In the genomic region with DNA sequence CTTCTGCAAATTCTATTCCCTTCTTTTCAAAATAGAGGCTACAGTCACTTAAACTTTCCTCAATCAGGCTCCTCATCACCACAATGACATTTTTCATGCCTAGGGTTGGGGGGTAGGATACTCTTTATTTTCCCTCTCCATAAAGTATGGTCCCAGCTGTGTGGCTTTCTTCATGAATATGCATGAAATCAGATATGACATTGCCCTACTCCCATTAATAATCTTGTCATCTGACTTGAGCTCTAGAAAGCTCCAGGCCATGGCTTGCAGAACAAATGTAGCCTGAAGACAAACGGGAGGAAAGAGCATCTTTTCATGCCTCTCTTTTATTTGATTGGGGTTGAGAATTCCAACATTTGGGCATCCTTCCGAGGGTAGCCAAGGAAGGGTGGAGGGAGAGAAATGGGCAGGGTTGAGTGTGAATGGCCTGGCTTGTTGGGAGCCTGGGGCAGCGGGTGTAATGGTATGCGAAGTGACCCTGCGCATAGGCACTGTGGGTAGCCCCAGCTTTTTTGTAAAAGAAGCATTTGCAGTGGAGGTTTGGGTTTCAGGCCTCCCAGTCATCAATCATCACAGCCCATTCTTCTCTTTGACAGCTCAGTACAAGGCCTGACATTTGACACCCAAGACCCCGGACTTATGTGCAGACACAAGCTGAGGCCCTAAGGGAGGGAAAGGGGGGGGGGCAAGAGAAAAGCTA, we compare ENCODE assay signal across 12 mouse cellular contexts.
A peak's percentile ranks its signal among the peaks of the same experiment; 100 is the strongest.
DNase-seq lines count a peak whose midpoint lies in the region; ATAC-seq lines count a peak whose summit lies in the region.
"Had no signal": no experiment of that assay in that cellular context is flagged by ENCODE, and none has a peak within 500 bp of the region (broad histone marks: within the 10 kb centered on the region; RNA-seq: fewer than 3 reads in every experiment).

No protein-coding gene starts in this region.

- no peak overlapping the region for H3K9ac ChIP-seq in kidney, embryonic 15.5 days
- no peak overlapping the region for H3K9ac ChIP-seq in embryonic facial prominence, embryonic 11.5 days (replicated peaks; ENCODE audit: low read length)
- no peak overlapping the region for H3K9ac ChIP-seq in limb, embryonic 11.5 days (ENCODE audit: low read length)
- H3K9ac ChIP-seq: forebrain, embryonic 12.5 days; liver, embryonic 14.5 days had no signal

- DNase-seq in kidney, adult 11 months, result no peak
- peak; percentile 87 for DNase-seq in embryo, embryonic 10 days (ENCODE audit: low spot score)
- DNase-seq in embryonic facial prominence, embryonic 11.5 days (ENCODE audit: low spot score), result peak; percentile 49
- DNase-seq in limb, embryonic 11.5 days (ENCODE audit: low spot score), result peak; percentile 33
- no peak for DNase-seq in heart, embryonic 10.5 days (ENCODE audit: low spot score)
- DNase-seq in heart, adult 9 months (ENCODE audit: low spot score in 2 of 2), result no peak
- DNase-seq in adipocyte (ENCODE audit: low spot score), result no peak

- no peaks in the 10 kb centered on the region for H3K27me3 ChIP-seq in kidney, embryonic 15.5 days
- H3K27me3 ChIP-seq in embryonic facial prominence, embryonic 11.5 days (ENCODE audit: control insufficient read depth, insufficient read depth, low read length), result no peaks in the 10 kb centered on the region
- H3K27me3 ChIP-seq in limb, embryonic 11.5 days (ENCODE audit: control insufficient read depth, insufficient read depth, low read length), result no peaks in the 10 kb centered on the region
- H3K27me3 ChIP-seq in heart, embryonic 10.5 days (ENCODE audit: insufficient read depth, poor library complexity, severe bottlenecking), result no peaks in the 10 kb centered on the region
- H3K27me3 ChIP-seq: forebrain, embryonic 12.5 days had no signal

- no peaks in the 10 kb centered on the region for H3K9me3 ChIP-seq in kidney, embryonic 15.5 days (replicated peaks)
- no peaks in the 10 kb centered on the region for H3K9me3 ChIP-seq in embryonic facial prominence, embryonic 11.5 days (replicated peaks; ENCODE audit: control insufficient read depth, low read length)
- no peaks in the 10 kb centered on the region for H3K9me3 ChIP-seq in limb, embryonic 11.5 days (ENCODE audit: control insufficient read depth, low read length)
- no peaks in the 10 kb centered on the region for H3K9me3 ChIP-seq in heart, embryonic 10.5 days
- H3K9me3 ChIP-seq: forebrain, embryonic 12.5 days had no signal

- ATAC-seq in kidney, embryonic 15.5 days (replicated peaks; ENCODE audit: low FRiP score), result 0 out of 2 replicates have a peak, but pooled peaks have one; percentile 46
- peak; percentile 70; the same call in 1 of the 2 replicates for ATAC-seq in embryonic facial prominence, embryonic 11.5 days (replicated peaks; ENCODE audit: insufficient number of reproducible peaks, low FRiP score, low TSS enrichment, low read depth)
- ATAC-seq in limb, embryonic 11.5 days (ENCODE audit: insufficient number of reproducible peaks, low FRiP score, low TSS enrichment, low read depth), result no peak
- ATAC-seq: Patski had no signal

- no peak overlapping the region for H3K4me3 ChIP-seq in kidney, embryonic 15.5 days (replicated peaks)
- no peak overlapping the region for H3K4me3 ChIP-seq in embryonic facial prominence, embryonic 11.5 days (ENCODE audit: low read depth, low read length)
- no peak overlapping the region for H3K4me3 ChIP-seq in limb, embryonic 11.5 days (ENCODE audit: low read depth, low read length)
- no peak overlapping the region for H3K4me3 ChIP-seq in heart, embryonic 10.5 days
- H3K4me3 ChIP-seq: forebrain, embryonic 12.5 days had no signal

- H3K27ac ChIP-seq in kidney, embryonic 15.5 days, result no peak overlapping the region
- no peak overlapping the region for H3K27ac ChIP-seq in embryonic facial prominence, embryonic 11.5 days (replicated peaks; ENCODE audit: low read depth, low read length)
- H3K27ac ChIP-seq in limb, embryonic 11.5 days (replicated peaks; ENCODE audit: low read depth, low read length), result no peak overlapping the region
- no peak overlapping the region for H3K27ac ChIP-seq in heart, embryonic 10.5 days
- H3K27ac ChIP-seq: forebrain, embryonic 12.5 days; liver, embryonic 14.5 days had no signal

- 16% methylated on average over 6 of the region's 6 CpGs for WGBS in kidney, embryonic 15.5 days
- 9% methylated on average over 6 of the region's 6 CpGs for WGBS in embryonic facial prominence, embryonic 11.5 days
- 22% methylated on average over 6 of the region's 6 CpGs for WGBS in limb, embryonic 11.5 days
- 33% methylated on average over 6 of the region's 6 CpGs for WGBS in heart, embryonic 10.5 days

- H3K4me1 ChIP-seq in kidney, embryonic 15.5 days, result peaks cover 10% of the 10 kb centered on the region
- H3K4me1 ChIP-seq in embryonic facial prominence, embryonic 11.5 days (ENCODE audit: control insufficient read depth, insufficient read depth, low read length), result no peaks in the 10 kb centered on the region
- H3K4me1 ChIP-seq in limb, embryonic 11.5 days (ENCODE audit: control insufficient read depth, insufficient read depth, low read length), result peaks cover 7% of the 10 kb centered on the region; the same call in 1 of the 2 replicates
- H3K4me1 ChIP-seq in heart, embryonic 10.5 days, result peaks cover 4% of the 10 kb centered on the region; the same call in 1 of the 2 replicates

- H3K36me3 ChIP-seq in kidney, embryonic 15.5 days, result no peaks in the 10 kb centered on the region
- no peaks in the 10 kb centered on the region for H3K36me3 ChIP-seq in embryonic facial prominence, embryonic 11.5 days (replicated peaks; ENCODE audit: control insufficient read depth, insufficient read depth, low read depth, low read length)
- H3K36me3 ChIP-seq in limb, embryonic 11.5 days (ENCODE audit: control insufficient read depth, insufficient read depth, low read length), result no peaks in the 10 kb centered on the region
- no peaks in the 10 kb centered on the region for H3K36me3 ChIP-seq in heart, embryonic 10.5 days
- H3K36me3 ChIP-seq: forebrain, embryonic 12.5 days had no signal

- no peak overlapping the region for H3K4me2 ChIP-seq in kidney, embryonic 15.5 days
- no peak overlapping the region for H3K4me2 ChIP-seq in embryonic facial prominence, embryonic 11.5 days (ENCODE audit: low read depth, low read length)
- H3K4me2 ChIP-seq in limb, embryonic 11.5 days (ENCODE audit: low read depth, severe bottlenecking), result no peak overlapping the region
- H3K4me2 ChIP-seq: forebrain, embryonic 12.5 days; heart, embryonic 11.5 days had no signal

Comparison
In these comparisons a context has a peak if more than half of its experiments do, and no peak if none do; other contexts are left out.
1. DNase-seq: peak in embryo, embryonic 10 days (single experiment), embryonic facial prominence, embryonic 11.5 days (single experiment) and limb, embryonic 11.5 days (single experiment); none in kidney, adult 11 months (single experiment), heart, embryonic 10.5 days (single experiment), heart, adult 9 months (0 of 2) and adipocyte (single experiment).